Mouse (Mus musculus): Measurements from ENCODE around the gene Trpm5. TPM values are rescaled to one million over a fixed set of nuclear protein-coding genes. Genes with fewer than 3 reads are reported as not detected.

Trpm5 gene
- total and polyA plus RNA-seq, 2 experiments from 2014 or later, result 1.3 to 1.6 TPM

DNA sequence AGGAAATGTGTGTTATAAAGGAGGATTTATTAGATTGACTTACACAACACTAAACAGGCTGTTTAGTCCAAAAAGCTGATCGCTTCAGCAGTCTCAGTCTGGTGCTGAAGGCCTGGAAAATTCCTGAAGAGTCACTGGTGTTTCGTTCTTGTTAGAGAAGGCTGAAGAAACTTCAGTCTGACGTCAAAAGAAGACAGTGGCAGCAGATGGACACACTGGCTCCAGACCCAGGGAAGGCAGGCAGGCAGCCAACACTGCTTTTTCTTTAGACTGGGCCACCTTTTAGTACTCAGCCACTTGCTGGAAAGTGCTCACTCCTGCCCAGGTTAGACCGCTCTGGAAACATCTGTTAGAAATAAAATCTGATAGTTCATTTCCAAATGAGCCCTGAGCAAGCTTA lies 60.9 kb downstream of the Trpm5 start:
- WGBS, result 87% methylated on average over 4 of the region's 4 CpGs
- no peaks in the 10 kb centered on the region for H3K4me1 ChIP-seq (ENCODE audit: insufficient read depth, low read length)
- no peak for ATAC-seq (ENCODE audit: low FRiP score)
- no peaks in the 10 kb centered on the region for H3K27me3 ChIP-seq (ENCODE audit: insufficient read depth, low read length)
- H3K4me2 ChIP-seq (ENCODE audit: low read depth, low read length, poor library complexity, severe bottlenecking), result no peak overlapping the region
- H3K27ac ChIP-seq (ENCODE audit: low read depth, low read length), result no peak overlapping the region
- no peak overlapping the region for H3K9ac ChIP-seq (replicated peaks; ENCODE audit: low read length, poor library complexity, severe bottlenecking)
- DNase-seq (ENCODE audit: low spot score), result no peak
- H3K9me3 ChIP-seq (ENCODE audit: low read length), result no peaks in the 10 kb centered on the region
- no peak overlapping the region for H3K4me3 ChIP-seq (ENCODE audit: low read depth, low read length)
- TF ChIP-seq CTCF (IDR thresholded peaks at IDR 0.05), result no peak
- H3K36me3 ChIP-seq (ENCODE audit: insufficient read depth, low read length), result peaks cover 33% of the 10 kb centered on the region

DNA sequence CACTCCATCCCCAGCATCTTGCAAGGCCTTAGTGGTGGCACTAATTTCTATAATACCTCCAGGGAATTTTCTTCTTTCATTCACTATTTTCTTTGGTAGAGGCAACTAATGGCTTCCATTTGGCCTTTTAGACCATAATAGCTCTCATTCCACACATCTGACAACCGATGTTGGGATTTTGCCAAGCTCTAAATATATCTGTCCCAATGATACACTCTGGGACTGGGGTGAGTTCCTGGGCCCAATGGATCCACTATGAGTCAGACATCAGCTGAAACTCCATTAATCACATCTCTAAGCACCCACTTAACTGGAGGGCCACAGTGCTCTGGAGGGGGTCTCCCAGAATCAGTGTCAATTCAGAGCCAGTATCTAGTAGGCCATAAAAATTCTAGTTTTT lies 62.6 kb downstream of the Trpm5 start:
- Histone ChIP-seq H3K4me2 (ENCODE audit: low read depth, low read length, poor library complexity, severe bottlenecking) (no peak overlapping the region), H3K9me3 (ENCODE audit: low read length) (no peaks in the 10 kb centered on the region), H3K27ac (ENCODE audit: low read depth, low read length) (no peak overlapping the region), H3K36me3 (ENCODE audit: insufficient read depth, low read length) (peaks cover 35% of the 10 kb centered on the region), H3K27me3 (ENCODE audit: insufficient read depth, low read length) (no peaks in the 10 kb centered on the region), H3K4me1 (ENCODE audit: insufficient read depth, low read length) (no peaks in the 10 kb centered on the region), H3K9ac (replicated peaks; ENCODE audit: low read length, poor library complexity, severe bottlenecking) (no peak overlapping the region), H3K4me3 (ENCODE audit: low read depth, low read length) (no peak overlapping the region)
- DNase-seq (ENCODE audit: low spot score), result no peak
- TF ChIP-seq CTCF (IDR thresholded peaks at IDR 0.05), result no peak
- WGBS, result 85% methylated on average over 1 of the region's 1 CpGs
- ATAC-seq (ENCODE audit: low FRiP score), result no peak

DNA sequence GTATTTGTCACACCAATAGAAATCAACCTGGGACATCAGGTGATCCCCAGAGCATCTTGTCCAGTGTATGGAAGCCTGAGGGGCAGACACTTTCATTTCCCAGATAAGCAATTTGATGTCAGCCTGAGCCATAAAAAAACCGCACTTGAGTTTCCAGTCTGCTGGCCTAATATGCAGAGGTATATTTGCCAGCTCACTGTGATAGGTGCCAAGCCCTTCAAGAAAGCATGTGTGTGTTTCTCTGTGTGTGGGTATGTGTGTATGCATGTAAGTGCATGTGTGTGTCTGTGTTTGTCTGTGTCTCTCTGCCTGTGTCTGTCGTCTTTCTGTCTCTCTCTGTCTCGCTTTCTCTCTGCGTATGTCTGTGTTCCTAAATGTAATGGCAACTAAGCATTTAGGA lies 67.2 kb downstream of the Trpm5 start:
- ATAC-seq (ENCODE audit: low FRiP score) (no peak), DNase-seq (ENCODE audit: low spot score) (no peak)
- TF ChIP-seq CTCF (IDR thresholded peaks at IDR 0.05), result no peak
- no peak overlapping the region for H3K9ac ChIP-seq (replicated peaks; ENCODE audit: low read length, poor library complexity, severe bottlenecking)
- H3K4me3 ChIP-seq (ENCODE audit: low read depth, low read length), result no peak overlapping the region
- no peaks in the 10 kb centered on the region for H3K4me1 ChIP-seq (ENCODE audit: insufficient read depth, low read length)
- 96% methylated on average over 4 of the region's 4 CpGs for WGBS
- no peaks in the 10 kb centered on the region for H3K9me3 ChIP-seq (ENCODE audit: low read length)
- no peak overlapping the region for H3K4me2 ChIP-seq (ENCODE audit: low read depth, low read length, poor library complexity, severe bottlenecking)
- no peaks in the 10 kb centered on the region for H3K27me3 ChIP-seq (ENCODE audit: insufficient read depth, low read length)
- no peak overlapping the region for H3K27ac ChIP-seq (ENCODE audit: low read depth, low read length)
- H3K36me3 ChIP-seq (ENCODE audit: insufficient read depth, low read length), result peaks cover 28% of the 10 kb centered on the region; the same call in 1 of the 2 replicates

DNA sequence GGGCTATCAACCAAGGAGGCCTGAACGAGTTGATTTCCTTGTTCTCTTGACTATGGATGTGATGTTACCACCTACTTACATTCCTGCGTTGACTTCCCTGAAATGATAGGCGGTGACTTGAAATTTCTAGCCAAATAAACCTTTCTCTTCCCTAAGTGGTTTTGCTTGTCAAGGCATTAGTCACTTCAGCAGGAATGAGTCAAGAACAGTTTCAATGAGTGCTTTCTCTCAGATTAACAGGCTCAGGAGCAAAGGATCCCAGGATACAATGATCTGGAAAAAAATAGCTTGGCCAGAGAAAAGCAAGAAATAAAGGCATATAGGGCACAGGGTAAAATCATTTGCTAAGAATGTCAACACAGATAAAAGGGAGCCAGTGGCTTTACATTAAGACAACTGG lies 68.9 kb downstream of the Trpm5 start:
- no peak overlapping the region for H3K4me3 ChIP-seq (ENCODE audit: low read depth, low read length)
- peaks cover 22% of the 10 kb centered on the region; the same call in 1 of the 2 replicates for H3K36me3 ChIP-seq (ENCODE audit: insufficient read depth, low read length)
- no peak for TF ChIP-seq CTCF (IDR thresholded peaks at IDR 0.05)
- no peak overlapping the region for H3K27ac ChIP-seq (ENCODE audit: low read depth, low read length)
- no peak overlapping the region for H3K4me2 ChIP-seq (ENCODE audit: low read depth, low read length, poor library complexity, severe bottlenecking)
- ATAC-seq (ENCODE audit: low FRiP score), result no peak
- 93% methylated on average over 3 of the region's 3 CpGs for WGBS
- no peak overlapping the region for H3K9ac ChIP-seq (replicated peaks; ENCODE audit: low read length, poor library complexity, severe bottlenecking)
- no peaks in the 10 kb centered on the region for H3K9me3 ChIP-seq (ENCODE audit: low read length)
- no peaks in the 10 kb centered on the region for H3K4me1 ChIP-seq (ENCODE audit: insufficient read depth, low read length)
- no peak for DNase-seq (ENCODE audit: low spot score)
- H3K27me3 ChIP-seq (ENCODE audit: insufficient read depth, low read length), result no peaks in the 10 kb centered on the region

DNA sequence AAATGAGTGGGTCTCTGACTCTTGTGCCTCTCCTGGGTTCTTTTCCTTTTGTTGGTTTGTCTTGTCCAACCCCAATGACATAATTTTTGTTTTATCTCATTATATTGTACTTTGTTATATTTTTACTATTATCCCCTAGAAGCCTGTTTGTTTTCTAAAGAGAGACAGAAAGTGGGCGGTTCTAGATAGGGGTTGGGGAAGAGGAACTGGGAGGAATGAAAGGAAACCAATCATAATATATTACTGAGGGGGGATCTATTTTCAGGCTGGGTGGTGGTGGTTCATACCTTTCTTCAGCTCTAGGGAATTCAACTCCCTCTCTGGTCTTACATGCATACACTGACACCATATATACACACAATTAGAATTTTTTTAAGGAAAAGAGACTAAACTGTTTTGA lies 70.1 kb downstream of the Trpm5 start:
- Histone ChIP-seq H3K27ac (ENCODE audit: low read depth, low read length) (no peak overlapping the region), H3K27me3 (ENCODE audit: insufficient read depth, low read length) (no peaks in the 10 kb centered on the region)
- no peak for ATAC-seq (ENCODE audit: low FRiP score)

DNA sequence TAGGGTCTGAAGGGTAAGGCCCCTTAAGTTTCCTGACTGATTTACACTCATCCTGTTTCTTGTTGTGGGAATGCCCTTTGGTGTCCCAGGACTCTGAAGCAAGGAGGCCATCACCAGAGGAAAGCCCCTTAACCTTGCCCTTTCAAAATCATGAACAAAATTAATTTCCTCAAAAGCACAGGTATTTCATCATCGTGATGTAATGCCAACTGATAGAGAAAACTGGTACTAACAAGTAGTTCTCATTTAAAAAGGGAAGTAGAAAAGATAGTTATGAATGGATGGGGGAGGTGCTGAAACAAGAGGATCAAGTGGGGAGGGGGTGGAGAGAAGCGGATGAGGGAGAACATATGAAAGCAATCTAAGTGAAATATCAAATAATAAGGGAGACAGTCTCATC lies 70.9 kb downstream of the Trpm5 start:
- Histone ChIP-seq H3K4me3 (ENCODE audit: low read depth, low read length) (no peak overlapping the region), H3K27me3 (ENCODE audit: insufficient read depth, low read length) (no peaks in the 10 kb centered on the region), H3K4me2 (ENCODE audit: low read depth, low read length, poor library complexity, severe bottlenecking) (no peak overlapping the region), H3K4me1 (ENCODE audit: insufficient read depth, low read length) (no peaks in the 10 kb centered on the region), H3K9ac (replicated peaks; ENCODE audit: low read length, poor library complexity, severe bottlenecking) (no peak overlapping the region), H3K9me3 (ENCODE audit: low read length) (no peaks in the 10 kb centered on the region), H3K36me3 (ENCODE audit: insufficient read depth, low read length) (peaks cover 15% of the 10 kb centered on the region; the same call in 1 of the 2 replicates), H3K27ac (ENCODE audit: low read depth, low read length) (no peak overlapping the region)
- 92% methylated on average over 2 of the region's 2 CpGs for WGBS
- DNase-seq (ENCODE audit: low spot score) (no peak), ATAC-seq (ENCODE audit: low FRiP score) (no peak)
- no peak for TF ChIP-seq CTCF (IDR thresholded peaks at IDR 0.05)

More for the DNA sequence above, 70.1 kb downstream of the Trpm5 start:
- no peaks in the 10 kb centered on the region for H3K9me3 ChIP-seq (ENCODE audit: low read length)
- H3K9ac ChIP-seq (replicated peaks; ENCODE audit: low read length, poor library complexity, severe bottlenecking), result no peak overlapping the region
- DNase-seq (ENCODE audit: low spot score), result no peak
- 97% methylated on average over 1 of the region's 1 CpGs for WGBS
- H3K4me3 ChIP-seq (ENCODE audit: low read depth, low read length), result no peak overlapping the region
- H3K4me2 ChIP-seq (ENCODE audit: low read depth, low read length, poor library complexity, severe bottlenecking), result no peak overlapping the region
- no peaks in the 10 kb centered on the region for H3K4me1 ChIP-seq (ENCODE audit: insufficient read depth, low read length)
- no peak for TF ChIP-seq CTCF (IDR thresholded peaks at IDR 0.05)
- H3K36me3 ChIP-seq (ENCODE audit: insufficient read depth, low read length), result peaks cover 15% of the 10 kb centered on the region; the same call in 1 of the 2 replicates
